Mouse (Mus musculus) thymus, adult 2 months (tissue): ENCODE measurements around the gene Ldhal6b.

Source experiments
- CTCF ChIP-seq: fragments of 200-500 bp; IDR thresholded peaks from 2 replicates; pipeline ENCODE4 v1.5.1; 2012; ENCODE audit warnings: mild to moderate bottlenecking, control low read depth, low read length, moderate library complexity, borderline replicate concordance; ENCODE audit not compliant: control insufficient read depth, poor library complexity, insufficient read depth; ENCODE audit errors: extremely low read depth
- POLR2A ChIP-seq: fragments of 200-500 bp; IDR thresholded peaks from 2 replicates; pipeline ENCODE4 v1.6.1; 2012; ENCODE audit warnings: mild to moderate bottlenecking, low read length, control low read depth, moderate library complexity; ENCODE audit not compliant: control insufficient read depth, poor library complexity, insufficient read depth; ENCODE audit errors: extremely low read depth

DNA sequence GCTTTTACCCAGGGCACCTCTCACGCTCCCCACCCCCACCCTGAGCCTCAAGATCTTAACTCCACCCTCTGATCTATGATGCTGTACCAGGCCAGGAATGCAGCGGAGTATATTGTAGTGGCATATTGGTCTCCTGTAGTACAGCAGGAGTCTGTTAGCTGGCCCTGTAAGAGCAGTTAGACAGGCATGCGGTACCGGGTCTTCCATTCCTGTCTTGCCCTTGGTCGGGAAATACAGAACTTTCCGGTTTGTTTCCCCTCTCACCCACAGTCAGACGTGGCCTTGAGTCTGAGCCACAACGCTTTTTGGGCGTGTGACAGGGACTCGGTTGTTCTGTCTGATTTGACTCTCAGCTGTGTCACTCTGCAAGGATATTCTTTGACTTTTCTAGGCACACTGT is 17.3 kb downstream of the Ldhal6b start:
- TF ChIP-seq CTCF: no peak
- TF ChIP-seq POLR2A: no peak
